Mouse (Mus musculus) midbrain, embryonic 16.5 days (tissue): Measurements from ENCODE around the gene Slc22a14. TPM values are rescaled to one million over a fixed set of nuclear protein-coding genes. Genes with fewer than 3 reads are reported as not detected.
"Not testable (repeated sequence)": the region's sequence is repeated elsewhere in the genome, so short reads cannot be mapped to it uniquely, and the experiment has no call there.

Experiments used
- ATAC-seq: fragments of 200-750 bp; cut with Nextera tagmentation; 2 replicates; pipeline ENCODE4 v1.8.0; 2017; ENCODE audit warnings: moderate TSS enrichment
- H3K27ac ChIP-seq: fragments of 300-500 bp; sonication (generic); 2 replicates; pipeline ENCODE4 v1.5.1; 2014; ENCODE audit warnings: mild to moderate bottlenecking, low read length, mixed read lengths
- H3K27me3 ChIP-seq: fragments of 300-500 bp; sonication (generic); 2 replicates; pipeline ENCODE4 v1.6.1; 2014; ENCODE audit warnings: low read depth, low read length, mixed read lengths; ENCODE audit not compliant: control insufficient read depth, insufficient read depth
- H3K36me3 ChIP-seq: fragments of 300-500 bp; sonication (generic); 2 replicates; pipeline ENCODE4 v1.6.1; 2014; ENCODE audit warnings: mild to moderate bottlenecking, low read length, moderate library complexity, mixed read lengths; ENCODE audit not compliant: control insufficient read depth, insufficient read depth
- H3K4me1 ChIP-seq: fragments of 300-500 bp; sonication (generic); 2 replicates; pipeline ENCODE4 v1.6.1; 2014; ENCODE audit warnings: mild to moderate bottlenecking, low read length, mixed read lengths; ENCODE audit not compliant: control insufficient read depth, insufficient read depth
- H3K4me2 ChIP-seq: fragments of 300-500 bp; sonication (generic); 2 replicates; pipeline ENCODE4 v1.6.1; 2014; ENCODE audit warnings: mild to moderate bottlenecking, low read length, mixed read lengths
- H3K4me3 ChIP-seq: fragments of 300-500 bp; sonication (generic); 2 replicates; pipeline ENCODE4 v1.5.1; 2014; ENCODE audit warnings: low read depth, mild to moderate bottlenecking, low read length, moderate library complexity, mixed read lengths
- H3K9ac ChIP-seq: fragments of 300-500 bp; sonication (generic); 2 replicates; pipeline ENCODE4 v1.6.1; 2014; ENCODE audit warnings: low read depth, low read length, mixed read lengths
- H3K9me3 ChIP-seq: fragments of 300-500 bp; sonication (generic); replicated peaks from 2 replicates; pipeline ENCODE4 v1.6.1; 2014; ENCODE audit warnings: mild to moderate bottlenecking, low read length, mixed read lengths; ENCODE audit not compliant: control insufficient read depth, poor library complexity, severe bottlenecking
- WGBS: fragments of 180-500 bp; shearing (Covaris S2); extraction: QIAGEN DNeasy Blood & Tissue Kit; methylation state at CpG from one replicate; pipeline ENCODE4 v1.1.7; 2014; 5-methylcytosine and 5-hydroxymethylcytosine counted together
- polyA plus RNA-seq: library from polyadenylated mRNA; unstranded; fragments of >200 nt; fragmentation: Nextera tagmentation; extraction: Ambion mirVana; gene quantifications from 2 replicates; pipeline ENCODE4 v1.2.1, GENCODE M21; 2015

Gene Slc22a14
- polyA plus RNA-seq, 1 experiment from 2014 or later: 0.11 TPM

DNA sequence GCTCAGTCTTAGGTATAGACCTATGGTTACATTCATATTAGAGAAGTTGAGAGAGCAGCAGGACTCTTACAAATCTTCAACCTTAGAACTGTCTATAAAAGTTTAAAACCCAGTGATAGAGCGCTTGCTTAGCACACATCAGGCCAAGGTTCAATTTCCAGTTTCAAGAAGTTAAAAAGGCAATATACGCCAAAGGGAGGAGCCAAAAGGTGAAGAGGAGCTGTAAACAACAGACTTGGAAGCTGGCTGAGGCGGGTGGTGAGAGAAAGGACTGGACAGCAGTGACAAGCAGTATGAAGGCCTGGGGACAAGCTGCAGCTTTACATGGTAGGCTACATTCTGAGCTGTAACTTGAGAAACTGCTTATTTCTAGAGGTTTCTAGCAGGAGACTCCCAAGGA lies 66.8 kb downstream of the Slc22a14 start:
- WGBS: 97% methylated on average over 3 of the region's 3 CpGs
- no peak for ATAC-seq
- no peak overlapping the region for H3K27ac ChIP-seq
- no peaks in the 10 kb centered on the region for H3K9me3 ChIP-seq
- peaks cover 11% of the 10 kb centered on the region for H3K36me3 ChIP-seq
- H3K4me1 ChIP-seq: no peaks in the 10 kb centered on the region
- no peaks in the 10 kb centered on the region for H3K27me3 ChIP-seq
- H3K4me2 ChIP-seq: no peak overlapping the region
- no peak overlapping the region for H3K4me3 ChIP-seq
- no peak overlapping the region for H3K9ac ChIP-seq

DNA sequence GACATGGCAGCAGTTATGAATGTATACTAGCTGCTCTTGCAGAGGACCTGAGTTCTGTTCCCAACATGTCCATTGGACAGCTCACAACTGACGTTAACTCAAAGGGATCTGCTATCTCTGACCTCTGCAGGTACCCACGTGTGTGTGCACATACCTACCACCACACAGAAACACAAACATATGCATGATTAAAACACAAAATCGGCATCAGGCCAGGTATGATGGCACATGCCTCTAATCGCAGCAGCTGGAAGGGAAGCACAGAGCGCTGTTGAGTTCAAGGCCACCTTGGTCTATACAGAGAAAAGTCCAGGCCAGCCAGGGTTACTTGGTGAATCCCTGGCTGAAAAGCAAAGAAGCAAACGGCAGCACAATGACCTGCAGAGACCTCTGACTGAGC lies 67.7 kb downstream of the Slc22a14 start:
- ATAC-seq: no peak
- H3K4me2 ChIP-seq: no peak overlapping the region
- no peaks in the 10 kb centered on the region for H3K9me3 ChIP-seq
- no peak overlapping the region for H3K27ac ChIP-seq
- no peak overlapping the region for H3K4me3 ChIP-seq
- WGBS: 89% methylated on average over 6 of the region's 6 CpGs
- no peaks in the 10 kb centered on the region for H3K4me1 ChIP-seq
- no peak overlapping the region for H3K9ac ChIP-seq
- H3K36me3 ChIP-seq: peaks cover 11% of the 10 kb centered on the region
- no peaks in the 10 kb centered on the region for H3K27me3 ChIP-seq

DNA sequence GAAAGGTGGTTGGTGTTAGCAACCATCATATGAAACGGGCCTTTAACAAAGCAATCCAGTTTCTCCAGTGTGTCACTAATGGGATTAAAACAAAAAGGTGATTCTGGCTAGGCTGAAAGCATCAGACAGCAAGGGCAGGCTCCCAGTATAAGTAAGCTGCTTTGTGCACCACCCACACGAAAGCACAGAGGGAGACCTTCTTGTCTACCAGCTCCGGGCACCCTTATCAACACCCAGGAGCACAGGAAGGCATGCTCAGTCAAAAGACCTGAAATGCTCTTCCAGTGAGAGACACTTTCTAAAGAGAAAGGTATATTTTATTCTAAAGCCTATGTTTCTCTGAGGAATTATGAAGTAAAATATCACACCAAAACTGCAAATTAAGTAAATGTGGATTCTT lies 74.6 kb downstream of the Slc22a14 start:
- Histone ChIP-seq H3K9me3 (no peaks in the 10 kb centered on the region), H3K27ac (no peak overlapping the region), H3K9ac (no peak overlapping the region), H3K4me1 (no peaks in the 10 kb centered on the region), H3K4me2 (no peak overlapping the region), H3K36me3 (no peaks in the 10 kb centered on the region; the same call in 1 of the 2 replicates), H3K27me3 (no peaks in the 10 kb centered on the region), H3K4me3 (no peak overlapping the region)
- WGBS: 59% methylated on average over 3 of the region's 3 CpGs
- no peak for ATAC-seq

DNA sequence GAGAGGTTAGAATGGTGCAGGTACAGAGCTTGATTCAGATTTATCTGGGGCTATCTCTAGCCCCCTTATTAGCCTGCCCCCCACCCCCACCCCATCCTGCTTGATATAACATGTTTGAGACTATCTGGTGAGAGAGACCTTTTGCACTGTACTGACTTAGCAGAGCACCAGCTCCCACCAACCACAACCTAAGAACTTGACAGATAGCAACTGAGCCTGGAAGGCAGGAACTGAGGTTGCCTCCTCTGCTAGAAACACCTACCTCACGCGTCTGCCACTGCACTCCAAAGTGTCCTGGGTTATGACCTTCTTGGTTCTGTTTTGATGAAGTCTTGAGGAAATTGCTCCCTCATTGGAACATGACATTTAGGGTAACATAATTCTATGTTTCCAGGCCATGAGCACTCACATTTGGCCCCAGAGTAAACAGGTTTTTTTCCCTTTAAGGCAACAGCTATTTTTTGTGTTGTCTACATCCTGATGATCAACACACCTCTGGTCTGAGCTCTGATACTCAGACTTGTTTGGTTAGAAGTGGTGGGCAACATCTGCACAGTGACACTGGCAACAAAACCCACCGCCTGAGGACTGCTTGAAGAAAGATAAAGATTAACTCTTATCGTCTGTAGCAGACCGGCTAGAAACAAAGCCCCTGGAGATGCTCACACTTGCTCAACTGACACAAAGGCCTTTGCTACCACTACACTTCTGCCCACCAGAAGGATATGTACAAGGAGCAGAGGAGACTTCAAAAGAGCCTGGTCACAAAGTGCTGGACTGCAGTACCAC lies 84.3 kb downstream of the Slc22a14 start:
- Histone ChIP-seq H3K36me3 (peaks cover 6% of the 10 kb centered on the region), H3K27me3 (no peaks in the 10 kb centered on the region), H3K4me1 (no peaks in the 10 kb centered on the region), H3K9me3 (no peaks in the 10 kb centered on the region), H3K4me2 (no peak overlapping the region), H3K9ac (no peak overlapping the region), H3K4me3 (no peak overlapping the region), H3K27ac (no peak overlapping the region)
- 91% methylated on average over 5 of the region's 5 CpGs for WGBS
- no peak for ATAC-seq

DNA sequence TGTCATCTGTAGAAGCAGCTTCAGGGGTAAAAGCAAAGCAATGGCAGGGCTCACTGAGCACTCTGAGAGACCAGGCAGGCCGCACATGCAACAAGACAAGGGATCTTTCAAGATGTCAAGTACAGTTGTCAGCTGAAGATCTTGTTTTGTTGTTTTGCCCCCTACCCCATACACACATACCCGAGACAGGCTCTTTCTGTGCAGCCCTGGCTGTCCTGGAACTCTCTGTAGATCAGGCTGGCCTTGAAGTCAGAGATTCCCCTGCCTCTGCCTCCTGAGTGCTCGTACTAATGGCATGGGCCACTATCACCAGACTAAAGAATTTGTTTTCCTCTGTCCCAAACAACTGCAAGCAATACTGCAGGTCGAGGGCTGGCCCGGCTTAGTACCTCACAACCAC lies 87.3 kb downstream of the Slc22a14 start:
- ATAC-seq: no peak
- no peak overlapping the region for H3K27ac ChIP-seq
- H3K27me3 ChIP-seq: no peaks in the 10 kb centered on the region
- H3K4me3 ChIP-seq: no peak overlapping the region
- H3K36me3 ChIP-seq: peaks cover 4% of the 10 kb centered on the region
- WGBS: 94% methylated on average over 5 of the region's 5 CpGs
- no peak overlapping the region for H3K4me2 ChIP-seq
- H3K4me1 ChIP-seq: no peaks in the 10 kb centered on the region
- H3K9ac ChIP-seq: no peak overlapping the region
- no peaks in the 10 kb centered on the region for H3K9me3 ChIP-seq

DNA sequence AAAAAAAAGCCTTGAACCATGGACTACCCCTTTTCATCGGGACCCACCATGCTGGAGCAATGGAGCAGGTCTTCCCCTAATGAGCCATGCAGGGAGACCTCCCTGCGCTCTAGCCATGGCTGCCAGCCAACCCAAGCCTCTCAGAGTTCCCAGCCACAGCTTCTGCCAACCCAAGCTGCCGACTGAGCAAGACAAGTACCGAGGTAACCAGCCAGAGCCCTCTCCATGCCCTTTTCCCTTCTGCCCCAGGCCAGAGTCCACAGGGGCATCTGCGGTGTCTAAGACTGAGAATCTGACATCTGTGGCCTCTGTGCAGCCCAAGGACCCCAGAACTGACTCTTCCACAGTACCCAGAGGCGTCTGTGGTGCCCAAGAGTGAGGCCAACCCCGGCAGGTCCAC lies 89.0 kb downstream of the Slc22a14 start:
- ATAC-seq: no peak
- H3K4me3 ChIP-seq: no peak overlapping the region
- no peak overlapping the region for H3K9ac ChIP-seq
- peaks cover 2% of the 10 kb centered on the region; the same call in 1 of the 2 replicates for H3K36me3 ChIP-seq
- WGBS: 70% methylated on average over 7 of the region's 7 CpGs
- H3K27me3 ChIP-seq: no peaks in the 10 kb centered on the region
- H3K9me3 ChIP-seq: no peaks in the 10 kb centered on the region
- no peak overlapping the region for H3K27ac ChIP-seq
- no peak overlapping the region for H3K4me2 ChIP-seq
- H3K4me1 ChIP-seq: no peaks in the 10 kb centered on the region

DNA sequence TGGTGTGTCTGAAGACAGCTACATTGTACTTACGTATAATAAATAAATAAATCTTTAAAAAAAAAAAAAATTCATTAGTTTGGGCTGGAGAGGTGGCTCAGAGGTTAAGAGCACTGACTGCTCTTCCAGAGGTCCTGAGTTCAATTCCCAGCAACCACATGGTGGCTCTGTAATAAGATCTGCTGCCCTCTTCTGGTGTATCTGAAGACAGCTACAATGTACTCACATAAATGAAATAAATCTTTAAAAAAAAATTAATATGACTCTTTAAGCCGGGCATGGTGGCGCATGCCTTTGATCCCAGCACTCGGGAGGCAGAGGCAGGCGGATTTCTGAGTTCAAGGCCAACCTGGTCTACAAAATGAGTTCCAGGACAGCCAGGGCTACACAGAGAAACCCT lies 90.5 kb downstream of the Slc22a14 start:
- not testable (repeated sequence) for H3K9ac ChIP-seq, H3K36me3 ChIP-seq, ATAC-seq, H3K4me3 ChIP-seq, H3K27ac ChIP-seq, H3K9me3 ChIP-seq, H3K4me1 ChIP-seq, H3K27me3 ChIP-seq, H3K4me2 ChIP-seq
- 90% methylated on average over 5 of the region's 5 CpGs for WGBS

DNA sequence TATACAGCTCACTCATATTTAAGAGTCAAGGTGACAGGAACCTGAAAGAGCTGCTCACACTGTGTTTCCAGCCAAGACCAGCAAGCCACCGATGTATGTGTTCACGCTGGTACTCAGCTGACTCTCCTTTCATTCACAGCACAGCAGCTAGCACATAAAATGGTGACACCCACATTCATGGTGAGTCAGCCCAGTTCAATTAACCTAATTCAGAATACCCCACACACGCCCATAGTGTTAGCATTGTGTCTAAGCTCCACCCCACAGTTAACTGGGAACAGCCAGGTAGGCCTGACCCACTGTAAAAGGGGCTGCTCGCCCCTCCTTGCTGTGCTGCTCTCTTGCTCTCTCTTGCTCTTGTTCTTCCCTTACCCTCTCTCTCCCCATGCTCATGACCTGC lies 93.9 kb downstream of the Slc22a14 start:
- ATAC-seq: no peak
- WGBS: 86% methylated on average over 4 of the region's 4 CpGs
- Histone ChIP-seq H3K4me3 (no peak overlapping the region), H3K36me3 (peaks cover 5% of the 10 kb centered on the region), H3K4me1 (no peaks in the 10 kb centered on the region), H3K4me2 (no peak overlapping the region), H3K9ac (no peak overlapping the region), H3K27ac (no peak overlapping the region), H3K27me3 (no peaks in the 10 kb centered on the region), H3K9me3 (no peaks in the 10 kb centered on the region)

DNA sequence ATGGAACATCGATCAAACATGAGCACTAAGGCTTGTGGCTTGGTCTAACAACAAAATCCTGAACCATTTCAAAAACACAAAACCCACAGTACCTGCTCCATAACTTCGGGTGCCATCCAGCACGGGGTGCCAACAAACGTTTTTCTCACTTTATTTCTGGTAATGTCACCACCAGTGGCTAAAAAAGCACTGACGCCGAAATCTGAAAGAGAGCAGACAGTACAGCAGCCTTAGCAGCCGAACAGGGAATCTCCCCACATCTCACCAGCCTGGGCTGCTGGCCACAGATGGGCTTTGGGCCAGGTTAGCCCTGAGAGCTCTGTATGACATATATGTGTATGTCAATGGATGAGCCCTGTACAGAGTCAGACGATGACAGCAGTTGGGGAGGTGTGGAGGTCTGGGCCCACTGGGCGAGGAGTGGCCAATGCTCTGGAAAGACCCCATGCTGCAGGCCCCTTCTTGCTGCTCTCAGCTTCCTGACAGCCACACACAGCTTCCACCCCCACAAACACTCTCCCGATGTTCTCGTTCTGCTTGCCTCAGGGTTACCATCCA lies 96.7 kb downstream of the Slc22a14 start:
- no peaks in the 10 kb centered on the region for H3K27me3 ChIP-seq
- H3K36me3 ChIP-seq: peaks cover 10% of the 10 kb centered on the region
- H3K4me2 ChIP-seq: no peak overlapping the region
- ATAC-seq: no peak
- no peak overlapping the region for H3K4me3 ChIP-seq
- H3K4me1 ChIP-seq: no peaks in the 10 kb centered on the region
- no peaks in the 10 kb centered on the region for H3K9me3 ChIP-seq
- 97% methylated on average over 11 of the region's 11 CpGs for WGBS
- no peak overlapping the region for H3K9ac ChIP-seq
- H3K27ac ChIP-seq: no peak overlapping the region
